Mouse (Mus musculus) olfactory bulb, adult 2 months (tissue): ENCODE measurements around the gene Setdb2.

Experiments used
- CTCF ChIP-seq: fragments of 200-500 bp; IDR thresholded peaks from 2 replicates; pipeline ENCODE4 v1.5.1; 2012; ENCODE audit warnings: low read depth, mild to moderate bottlenecking, low read length, moderate library complexity; ENCODE audit not compliant: insufficient read depth
- POLR2A ChIP-seq: fragments of 200-500 bp; IDR thresholded peaks from 2 replicates; pipeline ENCODE4 v1.6.1; 2012; ENCODE audit warnings: mild to moderate bottlenecking, low read depth, low read length, moderate library complexity; ENCODE audit not compliant: insufficient read depth

- TF ChIP-seq CTCF (no peak), POLR2A (no peak)
Observed at GRCm38 (mm10) chr14:59478699-59479098, 38.0 kb upstream of the Setdb2 start.
